Mouse (Mus musculus) CH12.LX (cell line): Measurements from ENCODE around the gene Zfp148. TPM values are rescaled to one million over a fixed set of nuclear protein-coding genes. Genes with fewer than 3 reads are reported as not detected.

Source experiments
- DNase-seq: peaks from one replicate; pipeline ENCODE4 v3.0.0-alpha.2; 2013; ENCODE audit errors: extremely low read depth
- H3K27ac ChIP-seq: 2 replicates; pipeline ENCODE4 v1.5.1; 2012; ENCODE audit warnings: low read depth, mild to moderate bottlenecking, control low read depth, moderate library complexity; ENCODE audit not compliant: insufficient read depth
- H3K27me3 ChIP-seq: replicated peaks from 2 replicates; pipeline ENCODE3; 2012; ENCODE audit warnings: inconsistent platforms
- H3K36me3 ChIP-seq, 2 experiments: replicated peaks in 1 of 2; 2 replicates each; pipeline versions ENCODE3 to v1.6.1; 2012; ENCODE audit warnings: inconsistent platforms in 1 of 2, low read length in 1 of 2, mild to moderate bottlenecking in 1 of 2, mixed read lengths in 1 of 2, moderate library complexity in 1 of 2; ENCODE audit not compliant: control insufficient read depth in 1 of 2, insufficient read depth in 1 of 2
- H3K4me1 ChIP-seq, 2 experiments: 2 replicates each; pipeline ENCODE4 v1.6.1; 2012; ENCODE audit warnings: inconsistent platforms in 1 of 2, moderate library complexity in 1 of 2; ENCODE audit not compliant: insufficient read depth in 2 of 2, control insufficient read depth in 1 of 2
- H3K4me2 ChIP-seq: 2 replicates; pipeline ENCODE4 v1.6.1; 2012; ENCODE audit warnings: low read depth, mild to moderate bottlenecking, control low read depth; ENCODE audit not compliant: poor library complexity, insufficient read depth, severe bottlenecking
- H3K4me3 ChIP-seq, 3 experiments: fragments of 150-350 bp in 1 of 3; sonication (generic) in 1 of 3; replicated peaks in 1 of 3; 2 replicates each; pipeline versions ENCODE3 to v1.5.1; 2011 to 2012; ENCODE audit warnings: low read depth in 2 of 3, low read length in 2 of 3, mild to moderate bottlenecking in 2 of 3, moderate library complexity in 2 of 3, control low read depth in 1 of 3, improper control_type of control experiment in 1 of 3, inconsistent platforms in 1 of 3, mixed read lengths in 1 of 3; ENCODE audit not compliant: poor library complexity in 1 of 3
- H3K79me2 ChIP-seq: replicated peaks from 2 replicates; pipeline ENCODE4 v1.6.1; 2012; ENCODE audit warnings: mild to moderate bottlenecking, moderate library complexity; ENCODE audit not compliant: control insufficient read depth, poor library complexity, insufficient read depth, severe bottlenecking; ENCODE audit errors: extremely low read depth
- H3K9ac ChIP-seq: 2 replicates; pipeline ENCODE4 v1.6.1; 2012; ENCODE audit warnings: low read depth, mild to moderate bottlenecking, control low read depth, moderate library complexity; ENCODE audit not compliant: insufficient read depth
- H3K9me3 ChIP-seq: replicated peaks from 2 replicates; pipeline ENCODE3; 2012; ENCODE audit warnings: low read length, inconsistent platforms, mixed read lengths
- CHD1 ChIP-seq: IDR thresholded peaks from 2 replicates; pipeline ENCODE4 v1.6.1; 2012; ENCODE audit warnings: low read depth, low read length, improper control_type of control experiment, inconsistent platforms
- CTCF ChIP-seq, 2 experiments: IDR thresholded peaks in 1 of 2; conservative IDR thresholded peaks in 1 of 2; 2 replicates each; pipeline ENCODE4 v1.5.1; 2011 to 2012; ENCODE audit warnings: low read depth in 2 of 2, low read length in 2 of 2, improper control_type of control experiment in 1 of 2, inconsistent platforms in 1 of 2, mild to moderate bottlenecking in 1 of 2, moderate library complexity in 1 of 2
- ELF1 ChIP-seq: IDR thresholded peaks from 2 replicates; pipeline ENCODE4 v1.6.1; 2014; ENCODE audit warnings: low read depth, mild to moderate bottlenecking, inconsistent platforms, low read length, improper control_type of control experiment
- EP300 ChIP-seq: IDR thresholded peaks from 2 replicates; pipeline ENCODE4 v1.6.1; 2011; ENCODE audit warnings: low read length, improper control_type of control experiment
- ETS1 ChIP-seq: conservative IDR thresholded peaks from 2 replicates; pipeline ENCODE4 v1.6.1; 2012; ENCODE audit warnings: low read depth, mild to moderate bottlenecking, inconsistent platforms, low read length, improper control_type of control experiment, moderate library complexity
- GABPA ChIP-seq: IDR thresholded peaks from 2 replicates; pipeline ENCODE4 v1.6.1; 2012; ENCODE audit warnings: low read depth, low read length, improper control_type of control experiment, inconsistent platforms; ENCODE audit not compliant: insufficient replicate concordance
- HCFC1 ChIP-seq: IDR thresholded peaks from 2 replicates; pipeline ENCODE4 v1.6.1; 2012; ENCODE audit warnings: low read depth, mild to moderate bottlenecking, inconsistent platforms, low read length, improper control_type of control experiment
- IRF4 ChIP-seq: IDR thresholded peaks from 2 replicates; pipeline ENCODE4 v1.6.1; 2014; ENCODE audit warnings: low read depth, mild to moderate bottlenecking, inconsistent platforms, low read length, improper control_type of control experiment
- JUN ChIP-seq: IDR thresholded peaks from 2 replicates; pipeline ENCODE4 v1.6.1; 2011; ENCODE audit warnings: low read depth, mild to moderate bottlenecking, low read length, improper control_type of control experiment, moderate library complexity; ENCODE audit not compliant: insufficient read depth
- JUND ChIP-seq: conservative IDR thresholded peaks from 2 replicates; pipeline ENCODE4 v1.6.1; 2011; ENCODE audit warnings: low read depth, low read length, improper control_type of control experiment
- KAT2A ChIP-seq: IDR thresholded peaks from 2 replicates; pipeline ENCODE4 v1.6.1; 2012; ENCODE audit warnings: low read length, improper control_type of control experiment, inconsistent platforms; ENCODE audit not compliant: insufficient replicate concordance
- MAFK ChIP-seq: IDR thresholded peaks from 2 replicates; pipeline ENCODE4 v1.6.1; 2011; ENCODE audit warnings: low read length, improper control_type of control experiment; ENCODE audit not compliant: insufficient replicate concordance
- MAZ ChIP-seq: IDR thresholded peaks from 2 replicates; pipeline ENCODE4 v1.6.1; 2012; ENCODE audit warnings: low read depth, mild to moderate bottlenecking, inconsistent platforms, low read length, improper control_type of control experiment, moderate library complexity
- MEF2A ChIP-seq: IDR thresholded peaks from 2 replicates; pipeline ENCODE4 v1.6.1; 2014; ENCODE audit warnings: low read depth, mild to moderate bottlenecking, inconsistent platforms, low read length, improper control_type of control experiment, borderline replicate concordance
- MXI1 ChIP-seq: IDR thresholded peaks from 2 replicates; pipeline ENCODE4 v1.6.1; 2011; ENCODE audit warnings: mild to moderate bottlenecking, low read depth, low read length, improper control_type of control experiment
- MYC ChIP-seq: IDR thresholded peaks from 2 replicates; pipeline ENCODE4 v1.6.1; 2011; ENCODE audit warnings: low read depth, mild to moderate bottlenecking, improper control_type of control experiment, low read length
- NELFE ChIP-seq: IDR thresholded peaks from 2 replicates; pipeline ENCODE4 v1.6.1; 2011; ENCODE audit warnings: low read depth, low read length, improper control_type of control experiment
- PAX5 ChIP-seq: IDR thresholded peaks from 2 replicates; pipeline ENCODE4 v1.6.1; 2012; ENCODE audit warnings: low read length, inconsistent platforms, mixed read lengths
- RAD21 ChIP-seq: IDR thresholded peaks from 2 replicates; pipeline ENCODE4 v1.6.1; 2011; ENCODE audit warnings: low read depth, mild to moderate bottlenecking, low read length, improper control_type of control experiment, moderate library complexity
- TBP ChIP-seq: conservative IDR thresholded peaks from 2 replicates; pipeline ENCODE4 v1.6.1; 2011; ENCODE audit warnings: low read depth, low read length, improper control_type of control experiment
- UBTF ChIP-seq: IDR thresholded peaks from 2 replicates; pipeline ENCODE4 v1.6.1; 2012; ENCODE audit warnings: low read depth, mild to moderate bottlenecking, inconsistent platforms, low read length, improper control_type of control experiment, moderate library complexity
- USF1 ChIP-seq: IDR thresholded peaks from 2 replicates; pipeline ENCODE4 v1.6.1; 2014; ENCODE audit warnings: low read depth, mild to moderate bottlenecking, inconsistent platforms, low read length, improper control_type of control experiment
- USF2 ChIP-seq: conservative IDR thresholded peaks from 2 replicates; pipeline ENCODE4 v1.6.1; 2011; ENCODE audit warnings: low read depth, low read length, improper control_type of control experiment
- ZC3H11A ChIP-seq: IDR thresholded peaks from 2 replicates; pipeline ENCODE4 v1.6.1; 2012; ENCODE audit warnings: low read depth, mild to moderate bottlenecking, inconsistent platforms, low read length, improper control_type of control experiment
- ZMIZ1 ChIP-seq: IDR thresholded peaks from 2 replicates; pipeline ENCODE4 v1.6.1; 2012; ENCODE audit warnings: low read depth, mild to moderate bottlenecking, inconsistent platforms, low read length, improper control_type of control experiment
- ZNF384 ChIP-seq: IDR thresholded peaks from 2 replicates; pipeline ENCODE4 v1.6.1; 2012; ENCODE audit warnings: low read depth, low read length, improper control_type of control experiment, inconsistent platforms
- dilution Hi-C: fragments of 300-500 bp; cut with MboI; formaldehyde crosslinking; loops from 2 replicates; pipeline ENCODE4 v1.14.3; 2020; ENCODE audit warnings: low sequenced_read_pairs; ENCODE audit not compliant: extremely low pct_unique_long_range_greater_than_20kb, extremely low pct_ligation_motif_present
- in situ Hi-C: fragments of 300-500 bp; cut with MboI; formaldehyde crosslinking; loops from 3 replicates; pipeline ENCODE4 v1.14.3; 2019; ENCODE audit warnings: low sequenced_read_pairs, low pct_ligation_motif_present, low pct_unique_long_range_greater_than_20kb, mixed read lengths
- polyA plus RNA-seq: library from polyadenylated mRNA; unstranded; fragments of >175 nt; gene quantifications from 2 replicates; pipeline ENCODE4 v1.2.1, GENCODE M21; 2012; ENCODE audit warnings: low read depth; ENCODE audit not compliant: insufficient read length
- total RNA-seq, 2 experiments: library from RNA; depleted of rRNA; stranded (reverse); fragments of 300-350 nt in 1 of 2; fragments of >200 nt in 1 of 2; gene quantifications; 2 replicates each; pipeline ENCODE4 v1.2.3; 2012 to 2014

The Zfp148 gene
- total and polyA plus RNA-seq, 3 experiments = 19.5 to 36.6 (median 28.6) TPM

DNA sequence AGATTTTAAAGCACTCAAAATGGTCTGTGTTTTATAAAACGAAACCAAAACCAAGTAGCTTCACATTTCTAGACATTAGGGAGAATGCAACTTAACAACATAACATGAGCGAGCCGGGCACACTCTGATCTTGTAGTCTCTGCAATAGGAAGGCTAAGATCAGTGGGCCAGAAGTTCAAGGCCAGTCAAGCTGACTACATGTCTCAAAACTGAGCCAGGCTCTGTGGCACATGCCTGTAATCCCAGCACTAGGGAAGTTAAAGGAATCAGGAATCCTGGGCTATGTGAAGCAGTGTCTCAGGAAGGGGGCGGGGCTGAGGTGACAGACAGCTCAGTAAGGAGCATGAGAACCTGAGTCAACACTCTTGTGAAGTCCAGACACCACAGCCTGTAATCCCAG, 35.8 kb upstream of the Zfp148 start:
- Histone ChIP-seq H3K27ac (no peak overlapping the region), H3K27me3 (peaks cover 2% of the 10 kb centered on the region), H3K36me3 (no peaks in the 10 kb centered on the region), H3K9me3 (no peaks in the 10 kb centered on the region), H3K4me2 (no peak overlapping the region), H3K4me1 (peaks cover 10% of the 10 kb centered on the region in 2 experiments; a peak in 3 of 4 replicates), H3K4me3 (no peak overlapping the region), H3K9ac (no peak overlapping the region), H3K79me2 (no peaks in the 10 kb centered on the region)
- no peak for DNase-seq
- in situ Hi-C loops = no loop called here
- dilution Hi-C loops = no loop called here
- TF ChIP-seq ZMIZ1 = no peak
- TF ChIP-seq JUND = no peak
- TF ChIP-seq MEF2A = no peak
- TF ChIP-seq ZNF384 = no peak
- no peak for TF ChIP-seq MXI1
- TF ChIP-seq UBTF = no peak
- no peak for TF ChIP-seq ZC3H11A
- no peak for TF ChIP-seq NELFE
- TF ChIP-seq IRF4 = no peak
- TF ChIP-seq USF2 = no peak
- TF ChIP-seq JUN = no peak
- TF ChIP-seq, all 38 proteins: peak for 0

DNA sequence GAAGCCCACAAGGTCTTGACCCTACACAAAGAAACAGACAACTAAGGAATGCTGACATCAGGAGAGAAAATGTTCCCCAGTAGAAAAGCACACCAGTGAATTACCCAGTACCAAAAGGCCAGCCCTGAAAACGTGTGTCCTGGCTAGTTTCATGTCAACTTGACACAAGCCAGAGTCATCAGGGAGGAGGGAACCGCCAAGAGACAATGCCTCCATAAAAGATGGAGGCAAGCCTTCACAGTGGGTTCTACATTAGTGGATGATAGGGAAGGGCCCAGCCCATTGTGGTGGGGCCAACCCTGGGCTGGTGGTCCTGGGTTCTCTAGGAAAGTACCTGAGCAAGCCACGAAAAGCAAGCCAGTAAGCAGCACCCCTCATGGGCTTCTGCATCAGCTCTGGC, 34.3 kb upstream of the Zfp148 start:
- Histone ChIP-seq H3K9ac (no peak overlapping the region), H3K9me3 (no peaks in the 10 kb centered on the region), H3K4me1 (peaks cover 10 to 14% of the 10 kb centered on the region in 2 experiments; a peak in 3 of 4 replicates), H3K4me3 (no peak overlapping the region), H3K27me3 (no peaks in the 10 kb centered on the region), H3K4me2 (no peak overlapping the region), H3K36me3 (no peaks in the 10 kb centered on the region), H3K79me2 (no peaks in the 10 kb centered on the region), H3K27ac (no peak overlapping the region)
- DNase-seq = no peak
- no peak for TF ChIP-seq GABPA
- no peak for TF ChIP-seq KAT2A
- no peak for TF ChIP-seq HCFC1
- no peak for TF ChIP-seq CTCF (conservative IDR thresholded peaks at IDR 0.05 in 1 of 2, IDR thresholded peaks at IDR 0.05 in 1 of 2; ENCODE audit: low read depth in 2 of 2, low read length in 2 of 2)
- TF ChIP-seq ZMIZ1 = no peak
- no peak for TF ChIP-seq NELFE
- TF ChIP-seq RAD21 = no peak
- TF ChIP-seq MYC = no peak
- no peak for TF ChIP-seq TBP
- no peak for TF ChIP-seq CHD1
- no peak for TF ChIP-seq ELF1
- TF ChIP-seq MAFK = no peak
- TF ChIP-seq ETS1 = no peak
- TF ChIP-seq MAZ = no peak
- TF ChIP-seq USF2 = no peak
- no peak for TF ChIP-seq EP300
- TF ChIP-seq PAX5 = no peak
- no peak for TF ChIP-seq JUN
- no peak for TF ChIP-seq USF1
- dilution Hi-C loops = no loop called here
- in situ Hi-C loops = no loop called here
